Mouse (Mus musculus) forebrain, embryonic 16.5 days (tissue): Measurements from ENCODE around the gene Mvb12a. TPM values are rescaled to one million over a fixed set of nuclear protein-coding genes. Genes with fewer than 3 reads are reported as not detected.

ENCODE experiments used
- ATAC-seq: fragments of 200-750 bp; cut with Nextera tagmentation; 2 replicates; pipeline ENCODE4 v1.8.0; 2017; ENCODE audit warnings: mild to moderate bottlenecking, moderate library complexity
- H3K27ac ChIP-seq: fragments of 300-500 bp; sonication (generic); 2 replicates; pipeline ENCODE4 v1.5.1; 2014; ENCODE audit warnings: low read length, control low read depth
- H3K27me3 ChIP-seq: fragments of 300-500 bp; sonication (generic); replicated peaks from 2 replicates; pipeline ENCODE4 v1.6.1; 2014; ENCODE audit warnings: low read length; ENCODE audit not compliant: control insufficient read depth, insufficient read depth
- H3K36me3 ChIP-seq: fragments of 300-500 bp; sonication (generic); 2 replicates; pipeline ENCODE4 v1.6.1; 2014; ENCODE audit not compliant: control insufficient read depth, insufficient read depth
- H3K4me1 ChIP-seq: fragments of 300-500 bp; sonication (generic); replicated peaks from 2 replicates; pipeline ENCODE4 v1.6.1; 2014; ENCODE audit warnings: low read length; ENCODE audit not compliant: control insufficient read depth, insufficient read depth
- H3K4me2 ChIP-seq: fragments of 300-500 bp; sonication (generic); 2 replicates; pipeline ENCODE4 v1.6.1; 2014; ENCODE audit warnings: mild to moderate bottlenecking, low read length, control low read depth
- H3K4me3 ChIP-seq: fragments of 300-500 bp; sonication (generic); replicated peaks from 2 replicates; pipeline ENCODE4 v1.5.1; 2014; ENCODE audit warnings: mild to moderate bottlenecking, low read length, control low read depth
- H3K9ac ChIP-seq: fragments of 300-500 bp; sonication (generic); replicated peaks from 2 replicates; pipeline ENCODE4 v1.6.1; 2014; ENCODE audit warnings: low read depth, low read length, control low read depth
- H3K9me3 ChIP-seq: fragments of 300-500 bp; sonication (generic); 2 replicates; pipeline ENCODE4 v1.6.1; 2016; ENCODE audit warnings: low read length; ENCODE audit not compliant: control insufficient read depth
- WGBS: fragments of 180-500 bp; shearing (Covaris S2); extraction: QIAGEN DNeasy Blood & Tissue Kit; methylation state at CpG from one replicate; pipeline ENCODE4 v1.1.7; 2014; 5-methylcytosine and 5-hydroxymethylcytosine counted together
- polyA plus RNA-seq: library from polyadenylated mRNA; unstranded; fragments of >200 nt; fragmentation: Nextera tagmentation; extraction: Ambion mirVana; gene quantifications from 2 replicates; pipeline ENCODE4 v1.2.1, GENCODE M21; 2015

The Mvb12a gene
- polyA plus RNA-seq, 1 experiment from 2014 or later = 65.3 TPM

DNA sequence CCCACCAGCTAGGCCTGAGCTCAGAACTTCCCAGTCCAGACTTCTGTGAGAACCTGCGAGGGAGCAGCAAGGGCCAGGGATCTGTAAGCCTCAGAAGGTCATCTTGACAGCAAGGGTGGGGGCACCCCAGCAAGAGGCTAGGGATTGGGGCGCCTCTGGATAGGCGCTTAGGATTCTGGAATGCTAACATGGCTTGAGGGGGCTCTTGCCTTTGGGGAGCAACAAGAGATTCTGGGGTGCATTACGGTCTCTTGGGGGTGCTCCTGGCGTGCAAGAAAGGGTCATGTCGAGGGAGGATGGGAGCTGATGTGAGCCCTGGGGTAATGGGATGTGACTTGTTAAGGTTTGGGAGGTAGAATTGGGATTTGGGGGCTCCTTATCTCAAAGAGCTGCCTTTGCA lies 26.2 kb downstream of the Mvb12a start:
- Histone ChIP-seq H3K9me3 (no peaks in the 10 kb centered on the region), H3K4me2 (peak overlapping the region; percentile 53), H3K27ac (peak overlapping the region; percentile 79), H3K4me3 (peak overlapping the region; percentile 66), H3K27me3 (no peaks in the 10 kb centered on the region), H3K36me3 (no peaks in the 10 kb centered on the region), H3K9ac (peak overlapping the region; percentile 56), H3K4me1 (peaks cover 30% of the 10 kb centered on the region)
- WGBS = 20% methylated on average over 6 of the region's 6 CpGs
- no peak for ATAC-seq

DNA sequence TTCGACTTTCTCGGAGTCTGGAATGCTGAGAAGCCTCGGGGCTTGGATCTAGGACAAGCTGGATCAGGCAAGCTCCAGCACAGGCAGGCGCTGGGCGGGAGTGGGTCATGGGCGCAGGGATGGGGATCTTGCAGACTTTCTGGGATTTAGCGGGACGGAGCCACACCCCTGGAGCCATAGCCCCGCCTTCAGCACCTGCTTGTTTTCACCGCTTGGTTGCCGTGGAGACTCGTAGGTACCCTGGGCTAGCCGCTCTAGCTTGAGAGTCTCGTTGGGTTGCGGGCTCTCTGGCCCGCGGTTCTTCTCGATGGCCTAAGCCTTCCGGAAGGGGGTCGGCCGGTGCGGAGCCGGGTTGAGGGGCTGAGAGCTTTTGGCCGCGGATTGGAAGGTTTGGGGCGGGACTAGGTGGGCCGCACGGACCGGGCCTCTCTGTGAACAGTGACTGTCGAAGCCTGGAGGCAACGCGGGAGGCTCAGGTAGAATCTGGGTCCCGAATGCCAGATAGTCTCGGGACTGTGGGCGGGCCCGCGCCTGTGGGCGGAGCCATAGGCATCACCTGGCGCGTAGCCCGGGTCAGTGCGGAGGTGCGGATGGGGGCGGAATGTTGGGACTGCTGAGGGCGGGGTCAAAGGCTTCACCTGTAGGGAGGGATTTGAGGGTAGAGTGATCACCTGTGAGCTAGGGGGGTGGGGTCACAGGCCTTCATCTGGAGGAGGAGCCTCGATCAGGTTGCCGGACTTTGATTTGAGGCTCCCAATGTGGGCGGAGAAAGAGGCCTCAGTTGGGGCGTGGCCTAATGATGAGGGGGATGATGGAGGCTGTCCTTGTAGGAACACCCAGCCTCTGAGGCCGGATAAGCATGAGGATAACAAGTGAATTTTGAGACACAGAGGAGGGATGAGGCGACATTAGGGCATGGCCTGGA lies 26.9 kb downstream of the Mvb12a start:
- no peaks in the 10 kb centered on the region for H3K36me3 ChIP-seq
- no peaks in the 10 kb centered on the region for H3K9me3 ChIP-seq
- peak overlapping the region; percentile 53 for H3K4me2 ChIP-seq
- peak overlapping the region; percentile 79 for H3K27ac ChIP-seq
- peak overlapping the region; percentile 66 for H3K4me3 ChIP-seq
- H3K9ac ChIP-seq = peak overlapping the region; percentile 56
- H3K27me3 ChIP-seq = no peaks in the 10 kb centered on the region
- peaks cover 32% of the 10 kb centered on the region for H3K4me1 ChIP-seq
- ATAC-seq = peak; percentile 81
- WGBS = 1% methylated on average over 51 of the region's 51 CpGs

DNA sequence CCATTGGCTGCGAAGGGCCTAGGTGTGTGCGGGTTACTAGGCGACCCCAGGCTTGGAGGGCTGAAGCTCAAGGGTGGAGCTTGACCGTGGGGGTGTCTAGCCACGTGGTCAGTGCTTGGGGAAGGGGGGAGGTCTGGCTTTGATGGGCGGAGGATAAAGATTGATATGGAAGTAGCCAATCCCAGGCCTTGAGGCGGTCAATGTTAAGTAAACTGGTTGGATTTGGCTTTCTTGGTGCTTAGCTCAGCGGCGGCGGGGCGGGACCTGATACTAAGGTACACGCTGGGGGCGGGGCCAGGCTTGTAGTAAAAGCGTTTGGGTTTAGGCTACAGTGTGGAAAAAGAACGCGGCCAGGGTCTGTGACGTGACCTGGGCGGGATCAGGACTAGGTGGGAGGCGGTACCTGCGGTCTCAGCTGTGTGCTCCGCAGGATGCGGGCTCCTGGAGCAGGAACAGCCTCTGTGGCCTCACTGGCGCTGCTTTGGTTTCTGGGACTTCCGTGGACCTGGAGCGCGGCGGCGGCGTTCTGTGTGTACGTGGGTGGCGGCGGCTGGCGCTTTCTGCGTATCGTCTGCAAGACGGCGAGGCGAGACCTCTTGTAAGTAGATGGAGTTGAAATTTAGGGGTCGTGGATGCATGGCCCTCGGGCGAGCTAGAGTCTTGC lies 27.7 kb downstream of the Mvb12a start:
- WGBS = under 1% methylated on average over 41 of the region's 41 CpGs
- H3K27me3 ChIP-seq = no peaks in the 10 kb centered on the region
- peaks cover 32% of the 10 kb centered on the region for H3K4me1 ChIP-seq
- H3K27ac ChIP-seq = peak overlapping the region; percentile 79
- no peaks in the 10 kb centered on the region for H3K9me3 ChIP-seq
- H3K36me3 ChIP-seq = no peaks in the 10 kb centered on the region
- peak; percentile 88 for ATAC-seq
- peak overlapping the region; percentile 56 for H3K9ac ChIP-seq
- peak overlapping the region; percentile 53 for H3K4me2 ChIP-seq
- peak overlapping the region; percentile 66 for H3K4me3 ChIP-seq

DNA sequence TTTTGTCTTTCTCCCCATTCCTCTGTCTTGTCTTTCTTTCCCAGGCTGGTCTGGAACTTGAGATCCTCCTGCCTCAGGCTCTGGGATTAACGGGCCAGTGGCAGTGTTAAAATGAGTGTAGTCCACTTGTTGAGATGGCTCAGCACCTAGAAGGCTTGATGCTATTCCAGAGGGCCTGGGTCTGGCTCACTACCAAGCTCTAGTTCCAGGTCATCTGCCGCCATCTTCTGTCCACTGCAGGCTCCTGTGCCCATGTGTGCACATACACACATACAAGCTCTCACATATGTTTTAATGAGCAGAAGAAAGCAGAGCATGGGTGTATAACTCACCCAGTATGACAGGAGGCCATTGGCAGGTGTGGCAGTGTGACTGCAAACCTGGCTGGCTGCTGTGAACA lies 29.4 kb downstream of the Mvb12a start:
- Histone ChIP-seq H3K4me1 (peaks cover 32% of the 10 kb centered on the region), H3K4me2 (peak overlapping the region; percentile 53; the same call in 1 of the 2 replicates), H3K9me3 (no peaks in the 10 kb centered on the region), H3K27me3 (no peaks in the 10 kb centered on the region), H3K27ac (peak overlapping the region; percentile 72), H3K36me3 (no peaks in the 10 kb centered on the region), H3K9ac (no peak overlapping the region), H3K4me3 (no peak overlapping the region)
- no peak for ATAC-seq
- 73% methylated on average over 2 of the region's 2 CpGs for WGBS

DNA sequence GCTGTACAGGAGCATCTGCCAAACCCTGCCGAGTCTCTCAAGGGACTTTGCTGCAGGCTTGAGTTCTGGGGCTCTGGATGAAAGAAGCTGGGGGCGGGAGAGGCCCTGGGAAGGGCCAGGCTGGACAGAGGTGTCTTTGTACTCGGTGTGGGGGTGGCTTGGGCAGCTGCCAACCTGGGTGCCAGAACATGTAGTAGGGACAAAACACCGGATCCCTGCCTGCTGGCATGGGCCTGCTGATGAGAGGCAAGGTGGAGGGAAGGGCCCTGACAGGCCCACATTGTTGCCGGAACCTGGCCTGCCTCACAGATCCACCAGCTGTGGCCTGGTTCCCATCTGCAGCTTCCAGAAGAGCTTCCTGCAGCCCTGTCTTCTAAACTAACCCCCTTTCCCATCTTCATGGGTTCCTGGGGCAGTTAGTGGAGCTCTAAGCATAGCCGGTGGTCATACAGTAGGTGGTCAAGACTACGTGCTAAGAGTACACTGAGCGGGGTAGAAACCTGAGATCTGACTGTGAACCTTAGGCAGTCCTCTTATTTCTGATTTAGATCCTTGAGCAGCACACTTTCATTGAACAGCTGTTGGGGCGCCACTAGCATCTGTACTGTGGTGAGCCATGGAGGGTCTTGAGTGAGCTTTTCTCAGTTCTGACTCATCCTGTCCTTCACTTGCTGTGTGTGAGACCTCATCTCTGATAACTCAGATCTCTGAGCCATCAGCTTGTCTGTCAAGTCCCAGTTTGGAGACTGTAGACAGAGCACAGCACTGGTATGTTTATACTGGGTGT lies 30.3 kb downstream of the Mvb12a start:
- peak; percentile 1; the same call in 1 of the 2 replicates for ATAC-seq
- Histone ChIP-seq H3K4me2 (peak overlapping the region; percentile 53), H3K9ac (peak overlapping the region; percentile 18; the same call in 1 of the 2 replicates), H3K27ac (peak overlapping the region; percentile 72), H3K4me1 (peaks cover 32% of the 10 kb centered on the region), H3K4me3 (peak overlapping the region; percentile 14), H3K36me3 (no peaks in the 10 kb centered on the region), H3K9me3 (no peaks in the 10 kb centered on the region), H3K27me3 (no peaks in the 10 kb centered on the region)
- WGBS = 37% methylated on average over 9 of the region's 9 CpGs

DNA sequence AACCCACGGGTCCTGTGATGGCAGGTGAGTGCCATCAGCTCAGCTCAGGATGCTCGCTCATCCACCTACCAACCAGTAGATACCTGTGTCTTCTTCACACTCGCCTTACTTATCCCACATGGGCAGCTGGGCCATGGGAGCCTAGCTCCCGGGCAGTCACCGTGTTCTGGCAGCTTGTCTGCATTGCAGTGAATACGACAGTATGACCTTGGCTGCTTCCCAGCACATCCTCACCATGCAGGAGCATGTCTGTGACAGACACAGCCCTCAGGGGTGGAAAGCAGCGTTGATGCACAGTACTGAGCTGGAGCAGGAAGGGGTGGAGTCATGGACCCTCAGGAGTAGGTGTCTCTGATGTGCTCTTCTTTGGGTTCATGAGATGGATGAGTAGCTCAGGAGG lies 31.7 kb downstream of the Mvb12a start:
- ATAC-seq = no peak
- Histone ChIP-seq H3K4me3 (no peak overlapping the region), H3K4me2 (no peak overlapping the region), H3K27ac (no peak overlapping the region), H3K36me3 (no peaks in the 10 kb centered on the region), H3K9ac (no peak overlapping the region), H3K27me3 (no peaks in the 10 kb centered on the region), H3K9me3 (no peaks in the 10 kb centered on the region), H3K4me1 (peaks cover 26% of the 10 kb centered on the region)
- WGBS = 62% methylated on average over 7 of the region's 7 CpGs

DNA sequence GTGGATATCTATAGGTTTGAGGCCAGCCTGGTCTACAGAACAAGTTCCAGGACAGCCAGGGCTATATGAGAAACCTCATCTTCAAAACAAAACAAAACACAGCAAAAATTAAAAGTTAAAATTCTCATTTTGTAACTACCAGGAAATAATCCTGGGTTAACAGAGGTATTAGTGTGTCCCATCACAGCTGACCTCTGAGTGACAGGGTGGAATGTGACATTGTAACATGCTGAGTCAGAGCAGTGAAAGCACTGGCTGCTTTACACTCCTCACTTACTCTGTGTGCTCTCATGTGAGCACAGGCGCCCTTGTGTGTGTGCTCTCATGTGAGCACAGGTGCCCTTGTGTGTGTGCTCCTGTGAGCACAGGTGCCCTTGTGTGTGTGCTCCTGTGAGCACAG lies 32.3 kb downstream of the Mvb12a start:
- H3K9ac ChIP-seq = no peak overlapping the region
- no peak overlapping the region for H3K27ac ChIP-seq
- H3K4me2 ChIP-seq = no peak overlapping the region
- H3K36me3 ChIP-seq = no peaks in the 10 kb centered on the region
- no peaks in the 10 kb centered on the region for H3K27me3 ChIP-seq
- WGBS = 74% methylated on average over 1 of the region's 1 CpGs
- H3K9me3 ChIP-seq = no peaks in the 10 kb centered on the region
- peaks cover 31% of the 10 kb centered on the region for H3K4me1 ChIP-seq
- H3K4me3 ChIP-seq = no peak overlapping the region
- ATAC-seq = no peak

DNA sequence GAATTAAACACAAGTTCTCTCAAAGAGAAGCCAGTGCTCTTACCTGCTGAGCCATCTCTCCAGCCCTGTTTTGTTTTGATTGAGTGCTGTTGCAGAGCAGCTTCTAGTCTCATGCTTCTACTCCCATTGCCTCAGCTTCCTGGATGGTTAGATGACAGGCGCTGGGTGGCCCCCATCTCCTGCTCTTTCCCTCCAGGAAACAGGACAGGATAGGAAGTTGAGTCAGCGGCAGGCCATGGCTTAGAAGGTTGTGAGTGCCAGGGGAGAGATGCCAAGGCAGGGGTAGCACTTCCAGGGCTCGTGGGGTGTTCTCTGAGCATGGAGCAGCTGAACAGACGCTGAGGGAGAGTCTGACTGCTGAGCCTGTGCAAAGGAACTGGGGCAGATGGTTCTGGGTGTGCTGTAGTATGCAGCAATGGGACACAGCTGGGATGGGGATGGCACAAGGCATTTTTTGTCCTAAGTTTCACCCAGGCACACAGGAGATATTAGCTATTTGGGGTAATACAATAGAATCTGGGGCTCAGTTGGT lies 35.2 kb downstream of the Mvb12a start:
- ATAC-seq = no peak
- 71% methylated on average over 4 of the region's 4 CpGs for WGBS
- no peak overlapping the region for H3K4me3 ChIP-seq

More for the DNA sequence above, 35.2 kb downstream of the Mvb12a start:
- no peak overlapping the region for H3K27ac ChIP-seq
- no peak overlapping the region for H3K4me2 ChIP-seq
- peaks cover 15% of the 10 kb centered on the region for H3K4me1 ChIP-seq
- H3K27me3 ChIP-seq = no peaks in the 10 kb centered on the region
- H3K9me3 ChIP-seq = no peaks in the 10 kb centered on the region
- H3K9ac ChIP-seq = no peak overlapping the region
- H3K36me3 ChIP-seq = no peaks in the 10 kb centered on the region
